Mouse (Mus musculus) left cerebral cortex, adult 2 months (tissue): ENCODE results near the gene Gns. TPM values are rescaled to one million over a fixed set of nuclear protein-coding genes. Genes with fewer than 3 reads are reported as not detected.
A peak's percentile ranks its signal among the peaks of the same experiment; 100 is the strongest.

ENCODE experiments used
- DNase-seq, 2 experiments: peaks; one replicate each; pipeline ENCODE4 v3.0.0; 2021 to 2022; ENCODE audit warnings: low spot score in 2 of 2, mixed read lengths in 1 of 2; ENCODE audit errors: extremely low spot score in 1 of 2
- H3K27ac ChIP-seq: fragments of 200-600 bp; 2 replicates; pipeline ENCODE4 v1.8.1; 2022
- H3K4me3 ChIP-seq: fragments of 200-600 bp; 2 replicates; pipeline ENCODE4 v1.8.1; 2022
- CTCF ChIP-seq: fragments of 200-600 bp; IDR thresholded peaks from 2 replicates; pipeline ENCODE4 v1.8.1; 2022; ENCODE audit warnings: antibody characterized with exemption, mild to moderate bottlenecking, moderate library complexity
- intact Hi-C: fragments of 180-260 bp; cut with DNase I; formaldehyde crosslinking; loops from one replicate; pipeline ENCODE4 v1.15.1; 2025
- total RNA-seq, 2 experiments: library from RNA; stranded (reverse); gene quantifications; 2 replicates each; pipeline ENCODE4 v1.2.3; 2021

Gene Gns
- total RNA-seq, 2 experiments from 2014 or later: 82.3 to 86.4 TPM

GRCm38 (mm10) chr10:121340754-121341593 is 23.9 kb upstream of the Gns start:
- no peak for DNase-seq
- H3K27ac ChIP-seq: no peak overlapping the region
- H3K4me3 ChIP-seq: no peak overlapping the region
- intact Hi-C loops: no loop called here
- TF ChIP-seq CTCF: no peak

- Histone ChIP-seq H3K27ac (no peak overlapping the region), H3K4me3 (no peak overlapping the region)
- no peak for DNase-seq
- intact Hi-C loops: no loop called here
- TF ChIP-seq CTCF: no peak
Observed at GRCm38 (mm10) chr10:121342260-121342659, 22.6 kb upstream of the Gns start.

GRCm38 (mm10) chr10:121343867-121344266 is 21.0 kb upstream of the Gns start:
- no peak for TF ChIP-seq CTCF
- Histone ChIP-seq H3K4me3 (no peak overlapping the region), H3K27ac (no peak overlapping the region)
- intact Hi-C loops: no loop called here
- no peak for DNase-seq

GRCm38 (mm10) chr10:121349244-121349643 is 15.6 kb upstream of the Gns start:
- H3K4me3 ChIP-seq: no peak overlapping the region

GRCm38 (mm10) chr10:121350357-121351065 is 14.4 kb upstream of the Gns start:
- no peak; the same call in 1 of the 2 replicates for TF ChIP-seq CTCF
- Histone ChIP-seq H3K27ac (no peak overlapping the region), H3K4me3 (peak overlapping the region; percentile 46)
- intact Hi-C loops: no loop called here
- DNase-seq: no peak

More at GRCm38 (mm10) chr10:121349244-121349643, 15.6 kb upstream of the Gns start:
- H3K27ac ChIP-seq: no peak overlapping the region
- intact Hi-C loops: no loop called here
- TF ChIP-seq CTCF: no peak
- no peak for DNase-seq

- no peak; the same call in 1 of the 2 replicates for TF ChIP-seq CTCF
- DNase-seq: no peak
- Histone ChIP-seq H3K4me3 (peak within 1 kb of the TSS; percentile 46), H3K27ac (no peak within 1 kb of the TSS)
- intact Hi-C loops: no loop called here
Observed at GRCm38 (mm10) chr10:121351066-121351581, 13.8 kb upstream of the Gns start, which contains the start of gene Tbc1d30. Gene Tbc1d30, minus strand, starts transcription at chr10:121351278.

GRCm38 (mm10) chr10:121351692-121352290 is 13.1 kb upstream of the Gns start:
- intact Hi-C loops: no loop called here
- Histone ChIP-seq H3K27ac (no peak overlapping the region), H3K4me3 (peak overlapping the region; percentile 46)
- no peak for TF ChIP-seq CTCF
- no peak for DNase-seq

- H3K27ac ChIP-seq: no peak overlapping the region
- H3K4me3 ChIP-seq: no peak overlapping the region
- DNase-seq: no peak
- TF ChIP-seq CTCF: no peak
- intact Hi-C loops: no loop called here
Observed at GRCm38 (mm10) chr10:121360358-121360757, 4.5 kb upstream of the Gns start.

GRCm38 (mm10) chr10:121363201-121363600 is 1.7 kb upstream of the Gns start:
- DNase-seq: no peak
- TF ChIP-seq CTCF: no peak

GRCm38 (mm10) chr10:121364306-121364705 is 584 bp upstream of the Gns start:
- intact Hi-C loops: no loop called here
- H3K27ac ChIP-seq: peak overlapping the region; percentile 68
- TF ChIP-seq CTCF: no peak
- H3K4me3 ChIP-seq: peak overlapping the region; percentile 82
- no peak for DNase-seq

More at GRCm38 (mm10) chr10:121363201-121363600, 1.7 kb upstream of the Gns start:
- intact Hi-C loops: no loop called here
- no peak overlapping the region for H3K4me3 ChIP-seq
- H3K27ac ChIP-seq: no peak overlapping the region

- peak overlapping the region; percentile 86 for H3K27ac ChIP-seq
- DNase-seq: no peak
- peak overlapping the region; percentile 82 for H3K4me3 ChIP-seq
- TF ChIP-seq CTCF: no peak
- intact Hi-C loops: no loop called here
Observed at GRCm38 (mm10) chr10:121365781-121366272, 937 bp downstream of the Gns start.
